Mouse (Mus musculus) adrenal gland, postnatal 10 days (tissue): ENCODE data around the gene Abcf2. TPM values are rescaled to one million over a fixed set of nuclear protein-coding genes. Genes with fewer than 3 reads are reported as not detected.
"Not testable (repeated sequence)": the region's sequence is repeated elsewhere in the genome, so short reads cannot be mapped to it uniquely, and the experiment has no call there.

Source experiments
- DNase-seq: peaks from one replicate; pipeline ENCODE4 v3.0.0; 2021; ENCODE audit warnings: mixed read lengths
- total RNA-seq, 2 experiments: library from RNA; stranded (reverse); gene quantifications; 2 replicates each; pipeline ENCODE4 v1.2.3; 2021

The Abcf2 gene
- total RNA-seq, 2 experiments from 2014 or later, result 51.0 to 53.3 TPM

DNA sequence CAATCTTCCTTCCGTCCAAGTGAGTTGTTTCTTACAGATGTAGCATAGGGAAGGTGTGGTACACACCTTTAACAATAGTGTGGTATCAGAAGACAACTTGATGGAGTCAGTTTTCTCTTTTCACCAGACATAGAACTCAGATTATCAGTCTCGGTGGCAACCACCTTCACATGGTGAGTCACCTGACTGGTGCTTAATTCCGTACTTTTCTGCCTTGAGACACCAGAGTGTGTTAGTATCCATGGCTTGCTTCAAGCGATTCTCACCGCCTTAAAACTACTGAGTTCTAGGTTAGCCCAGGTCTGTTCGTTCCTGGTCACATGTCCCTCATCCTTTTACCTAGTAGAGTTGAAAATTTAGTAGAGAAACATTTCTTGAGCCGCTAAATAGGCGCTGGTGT, 8.8 kb upstream of the Abcf2 start:
- no peak for DNase-seq

DNA sequence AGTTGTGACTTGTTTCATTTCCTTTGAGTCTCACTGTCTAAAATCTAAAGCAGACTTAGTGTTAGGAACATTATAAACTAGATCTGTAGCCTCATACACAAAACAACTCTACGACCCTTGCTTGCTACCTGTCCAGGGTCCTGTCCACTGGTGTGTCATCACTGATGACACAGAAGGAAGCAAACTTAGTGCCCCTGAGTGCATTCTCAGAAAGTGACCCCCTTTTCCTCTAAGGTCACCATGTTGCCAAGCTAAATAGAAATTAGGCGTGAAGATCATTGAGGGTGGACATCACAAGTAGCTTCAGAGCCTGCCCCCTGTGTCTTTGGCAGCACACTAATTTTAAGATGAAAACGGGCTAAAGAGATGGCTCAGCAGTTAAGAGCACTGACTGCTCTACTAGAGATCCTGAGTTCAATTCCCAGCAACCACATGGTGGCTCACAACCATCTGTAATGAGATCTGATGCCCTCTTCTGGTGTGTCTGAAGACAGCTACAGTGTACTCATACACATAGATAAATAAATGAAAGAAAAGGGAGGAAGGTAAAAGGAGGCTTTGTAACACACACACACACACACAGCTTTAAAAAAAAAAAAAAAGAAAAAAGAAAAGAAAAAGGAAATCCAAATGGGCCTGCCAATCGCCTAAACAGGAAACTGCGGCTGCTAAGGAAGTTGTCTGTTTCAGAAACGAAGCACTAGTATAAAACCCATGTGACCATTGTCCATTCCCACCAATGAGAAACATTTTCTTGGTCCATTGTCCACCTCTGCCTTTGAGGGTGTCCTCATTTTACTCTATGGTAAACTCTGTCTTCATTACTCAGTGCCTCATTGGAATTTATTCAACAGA, 1.1 kb upstream of the Abcf2 start:
- DNase-seq, result no peak

DNA sequence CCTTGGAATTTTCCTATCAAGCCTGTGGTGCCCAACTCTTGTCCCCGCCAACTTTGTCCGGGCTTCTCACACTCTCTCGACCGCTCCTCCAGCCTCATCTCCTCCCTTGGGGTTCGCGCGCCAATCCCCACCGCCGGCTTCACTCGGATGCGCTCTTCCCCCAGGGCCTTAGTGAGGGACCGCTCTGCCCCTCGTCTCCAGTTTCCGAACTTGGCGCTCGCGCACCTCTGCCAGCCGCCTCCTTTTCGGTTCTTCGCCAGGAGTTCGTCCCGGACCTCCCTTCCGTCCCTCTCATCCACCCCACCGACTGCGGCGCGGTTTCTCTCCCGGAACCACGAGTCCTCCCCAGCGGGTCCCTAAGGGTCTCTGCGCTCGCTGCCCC, 475 bp downstream of the Abcf2 start:
- no peak for DNase-seq

DNA sequence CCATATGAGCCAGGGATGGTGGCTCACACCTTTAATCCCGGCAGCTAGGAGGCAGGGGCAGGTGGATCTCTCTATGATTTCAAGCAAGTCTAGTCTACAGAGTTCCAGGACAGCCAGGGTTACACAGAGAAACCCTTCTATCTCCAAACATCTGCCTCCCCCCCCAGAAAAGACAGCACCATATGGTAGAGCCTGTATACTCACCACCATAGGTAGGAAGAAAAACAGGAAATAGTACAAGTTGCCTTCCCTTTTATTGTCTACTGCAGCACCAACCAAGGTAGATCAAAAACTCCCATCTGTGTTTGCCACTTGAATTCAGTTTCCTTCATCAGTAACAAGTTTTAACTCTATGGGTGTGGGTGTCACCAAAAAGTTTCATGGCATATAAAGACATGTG, 1.3 kb downstream of the Abcf2 start:
- no peak for DNase-seq

DNA sequence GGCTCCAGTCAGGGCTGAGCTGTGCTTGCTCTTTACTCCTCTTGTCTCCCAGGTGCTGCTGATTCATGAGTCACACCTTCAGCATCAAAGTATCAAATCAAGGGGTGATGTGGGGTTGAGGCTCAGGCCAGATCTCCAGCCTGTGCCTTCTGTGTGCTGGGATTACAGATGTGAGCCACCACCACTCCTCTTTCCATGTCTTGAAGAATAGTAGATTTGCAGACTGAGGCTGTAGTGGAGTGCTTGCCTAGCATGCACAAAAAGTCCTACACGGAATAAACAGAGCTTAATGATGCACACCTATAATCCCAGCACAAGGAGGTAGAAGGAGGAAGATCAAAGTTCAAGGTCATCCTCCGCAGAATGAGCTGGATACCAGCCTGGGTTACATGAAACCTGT, 20.6 kb downstream of the Abcf2 start, which contains the start of gene 4931409K22Rik:
Gene 4931409K22Rik, minus strand, starts transcription at position 101 of the 400 bp plus-strand sequence.
- no peak for DNase-seq

DNA sequence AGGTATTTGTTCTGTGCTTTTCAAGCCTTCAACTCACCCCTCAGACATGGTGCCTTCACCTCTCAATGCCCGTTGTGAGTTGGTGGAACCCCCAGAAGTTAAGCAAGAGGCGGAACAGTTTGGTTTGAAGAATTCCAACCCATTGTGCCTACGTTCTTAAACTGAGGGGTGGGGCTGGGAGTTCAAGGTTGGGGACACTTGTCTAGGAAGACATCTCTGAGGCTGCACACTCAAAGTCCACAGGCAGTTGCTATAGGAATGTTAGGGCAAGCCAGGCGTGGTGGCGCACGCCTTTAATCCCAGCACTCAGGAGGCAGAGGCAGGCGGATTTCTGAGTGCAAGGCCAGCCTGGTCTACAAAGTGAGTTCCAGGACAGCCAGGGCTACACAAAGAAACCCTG, 21.9 kb downstream of the Abcf2 start:
- DNase-seq, result not testable (repeated sequence)

DNA sequence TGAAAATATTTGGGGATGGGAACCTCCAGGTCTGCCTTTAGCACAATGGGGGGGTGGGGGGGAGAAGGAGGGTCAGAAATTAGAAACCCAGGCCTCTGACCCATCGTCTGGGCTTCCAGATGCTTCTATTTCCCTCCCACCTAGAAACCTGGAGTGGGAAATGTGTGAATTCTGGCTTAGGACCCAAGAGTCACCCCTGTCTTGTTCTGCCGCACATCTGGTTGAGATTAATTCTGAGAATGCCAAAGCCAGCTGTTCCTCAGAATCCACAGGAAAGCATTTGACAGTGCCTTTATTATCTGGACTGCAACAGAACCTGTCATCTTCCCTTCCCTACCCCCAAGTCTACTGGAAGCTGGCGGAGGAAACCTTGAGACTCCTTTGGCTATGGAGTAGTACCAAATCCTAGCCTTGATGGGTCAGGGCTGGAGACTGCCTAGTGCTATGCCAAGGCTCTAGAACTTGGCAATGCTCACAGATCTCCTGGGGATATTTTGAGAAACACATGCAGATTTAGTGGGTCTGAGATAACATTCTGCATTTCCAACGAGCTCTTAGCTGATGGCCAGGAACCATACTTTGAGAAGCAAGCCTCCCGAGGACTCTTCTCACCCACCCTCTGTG, 23.5 kb downstream of the Abcf2 start:
- DNase-seq, result peak; percentile 45

DNA sequence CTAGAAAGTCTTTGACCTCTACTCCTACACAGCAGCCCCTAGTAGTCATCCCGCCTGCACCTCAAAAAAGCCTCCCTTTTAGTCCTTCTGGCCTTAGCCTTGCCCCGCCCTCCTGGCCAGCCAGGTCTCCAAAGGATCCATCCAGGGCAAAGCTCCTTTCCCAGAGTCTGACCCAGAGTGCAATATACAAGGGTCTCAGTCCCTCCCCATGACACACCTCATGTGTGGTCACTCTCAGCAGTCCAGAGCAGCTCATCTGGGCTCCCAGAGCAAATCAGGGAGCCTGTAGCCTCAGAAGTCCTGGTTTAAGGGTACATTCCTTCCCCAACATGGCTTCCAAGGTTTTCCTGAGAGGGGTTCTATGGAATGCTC, 26.0 kb downstream of the Abcf2 start:
- DNase-seq, result no peak

DNA sequence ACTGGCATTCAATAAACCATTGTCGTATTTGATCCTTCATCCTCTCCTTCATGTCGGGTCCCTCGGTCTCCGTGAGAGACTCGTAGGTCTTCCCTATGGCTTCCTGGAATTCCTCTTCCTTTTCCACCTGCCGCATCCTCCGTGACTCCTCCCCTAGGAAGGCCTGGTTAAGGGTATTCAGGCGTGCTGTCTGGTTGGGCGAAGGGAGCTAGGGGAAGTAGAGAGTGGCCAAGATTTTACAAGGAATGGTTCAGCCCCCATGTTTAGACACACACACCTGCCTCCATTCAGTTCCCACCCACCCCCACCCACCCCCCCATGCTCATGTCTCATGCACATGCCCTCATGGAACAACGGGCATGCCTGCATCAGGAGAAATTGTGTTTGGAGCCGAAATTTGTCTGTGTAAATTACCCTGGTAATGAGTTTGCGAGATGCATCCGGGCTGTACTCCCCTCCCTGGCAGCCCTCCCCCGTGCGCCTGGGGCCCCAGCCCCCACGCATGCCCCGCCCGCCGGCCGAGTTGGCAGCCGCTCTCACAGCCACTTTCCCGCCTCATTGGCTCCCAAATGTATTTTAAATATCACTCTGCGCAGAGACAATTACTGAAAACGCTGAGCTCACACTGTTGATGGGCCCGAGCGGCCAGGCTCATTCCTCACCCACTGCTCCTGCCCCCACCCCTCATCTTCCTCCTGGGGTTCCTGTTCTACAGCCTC, 26.5 kb downstream of the Abcf2 start:
- peak; percentile 46 for DNase-seq

DNA sequence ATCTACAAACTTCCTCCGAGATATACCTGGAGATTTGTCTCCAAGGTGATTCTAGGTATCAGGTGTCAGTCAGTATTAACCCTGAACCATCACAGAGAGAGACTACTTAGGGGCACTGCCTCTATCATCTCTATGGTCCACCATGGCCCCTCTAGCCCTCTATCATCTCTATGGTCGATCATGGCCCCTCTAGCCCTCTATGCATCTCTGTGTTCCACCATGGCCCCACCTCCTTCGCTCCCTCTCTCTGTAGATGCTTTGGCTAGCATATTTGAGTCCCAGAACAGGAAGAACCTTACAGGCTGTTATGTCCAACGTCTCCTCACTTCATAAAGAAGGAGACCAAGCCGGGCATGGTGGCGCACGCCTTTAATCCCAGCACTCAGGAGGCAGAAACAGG, 34.6 kb downstream of the Abcf2 start:
- DNase-seq, result no peak

DNA sequence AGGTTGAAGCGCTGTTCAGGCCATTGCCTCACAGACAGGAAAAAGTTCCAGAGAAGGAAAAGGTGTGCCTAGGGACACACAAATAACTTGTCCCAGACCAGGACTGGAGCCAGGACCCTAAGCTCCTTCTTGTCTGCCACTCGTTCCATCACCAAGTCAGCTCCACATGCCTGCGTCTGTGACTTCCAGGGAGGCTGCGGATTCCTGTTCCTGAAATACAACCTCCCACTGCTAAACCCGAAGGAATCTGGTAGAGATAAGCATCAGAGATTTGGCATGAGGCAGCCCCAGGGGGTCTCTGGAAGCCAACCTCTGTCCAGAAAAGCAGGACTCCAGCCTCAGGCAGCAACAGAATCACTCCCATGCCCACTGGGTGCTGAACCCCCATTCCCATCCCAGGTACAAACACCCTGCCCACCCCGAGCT, 36.1 kb downstream of the Abcf2 start:
- no peak for DNase-seq

DNA sequence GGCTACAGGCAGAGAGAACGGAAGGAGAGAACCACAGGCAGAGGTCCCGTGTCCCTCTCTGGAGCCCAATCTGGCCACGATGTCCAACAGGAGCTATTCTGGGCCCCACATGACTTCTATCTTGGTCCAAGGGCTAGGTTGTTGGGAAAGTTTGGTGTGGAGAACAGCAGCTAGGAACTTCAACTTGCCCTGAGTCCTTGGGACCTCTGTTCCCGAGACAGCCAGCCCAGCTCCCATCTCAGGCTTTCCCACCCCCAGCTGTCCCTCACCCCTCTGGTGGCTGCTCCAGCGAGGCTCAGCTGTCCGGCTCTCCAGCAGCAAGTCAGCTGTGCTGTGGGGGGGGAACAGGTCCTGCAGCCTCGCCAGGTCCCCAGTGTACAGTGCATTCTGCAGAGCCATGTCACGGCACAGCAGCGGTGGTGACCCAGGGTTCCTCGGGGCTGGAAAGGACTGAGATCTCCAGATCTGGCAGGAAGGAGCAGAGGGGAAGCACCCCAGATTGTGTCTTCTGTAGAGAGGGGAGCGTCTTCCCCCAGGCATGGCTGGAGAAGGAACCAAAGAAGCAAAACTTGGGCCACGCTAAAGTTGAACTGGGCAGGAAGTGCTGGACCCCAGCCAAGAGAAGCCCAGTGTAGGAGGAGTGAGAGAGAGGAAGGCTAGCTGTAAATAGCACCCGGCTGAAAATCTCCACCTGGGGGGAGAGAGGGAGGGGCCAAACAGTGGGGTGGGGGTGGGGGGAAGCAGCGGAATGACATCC, 36.7 kb downstream of the Abcf2 start, which contains the start of gene Asb10:
Gene Asb10, minus strand, starts transcription at position 592 of the 757 bp plus-strand sequence.
- DNase-seq, result peak; percentile 71

DNA sequence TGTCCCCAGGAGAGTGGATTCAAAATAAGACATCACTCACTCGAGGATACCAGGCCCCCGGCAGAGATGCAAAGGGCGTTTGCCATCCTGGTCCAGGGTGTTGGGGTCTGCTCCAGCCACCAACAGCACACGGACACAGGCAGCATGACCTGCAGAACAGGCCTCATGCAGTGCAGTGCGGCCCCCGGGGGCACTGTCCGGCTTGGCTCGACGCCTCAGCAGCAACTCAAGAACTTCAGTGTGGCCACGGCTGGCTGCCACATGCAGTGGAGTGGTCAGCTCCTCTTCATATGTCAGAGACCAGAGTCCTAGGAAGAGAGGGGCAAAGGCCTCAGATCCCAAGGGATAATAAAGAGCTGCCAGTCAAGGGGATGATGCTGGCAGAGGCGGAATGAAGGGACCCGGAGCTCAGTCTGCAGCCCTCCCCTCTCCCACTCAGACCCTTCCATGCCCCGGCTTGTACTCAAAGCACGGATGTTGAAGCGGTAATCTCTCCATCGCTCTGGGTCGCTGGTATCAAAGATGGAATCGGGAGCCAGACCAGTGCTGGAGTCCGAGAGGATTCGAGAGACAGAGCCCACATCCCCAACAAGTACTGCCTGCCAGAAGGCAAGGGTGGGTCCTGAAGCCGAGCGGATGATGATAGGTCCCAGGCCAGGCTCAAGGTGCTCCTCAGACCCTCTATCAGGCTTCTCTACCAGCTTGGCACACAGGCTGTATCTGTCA, 37.5 kb downstream of the Abcf2 start:
- no peak for DNase-seq

DNA sequence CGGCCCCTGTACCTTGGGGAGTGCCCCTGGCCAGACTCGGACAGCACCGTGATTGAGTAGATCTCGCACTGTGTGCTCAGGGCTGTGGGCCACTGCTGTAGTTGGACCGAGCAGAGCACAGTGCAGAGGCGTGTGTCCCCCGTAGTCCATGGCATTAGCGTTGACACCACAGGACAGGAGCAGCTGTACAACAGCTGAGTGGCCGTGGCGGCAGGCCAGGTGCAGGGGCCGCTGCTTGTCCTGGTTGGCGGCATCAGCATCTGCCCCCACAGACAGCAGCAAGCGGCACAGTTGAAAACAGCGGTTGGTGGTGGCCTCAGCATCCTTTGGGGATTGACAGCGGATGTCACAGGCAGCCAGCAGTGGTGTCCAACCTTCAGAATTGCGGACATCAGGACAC, 39.6 kb downstream of the Abcf2 start:
- DNase-seq, result no peak

DNA sequence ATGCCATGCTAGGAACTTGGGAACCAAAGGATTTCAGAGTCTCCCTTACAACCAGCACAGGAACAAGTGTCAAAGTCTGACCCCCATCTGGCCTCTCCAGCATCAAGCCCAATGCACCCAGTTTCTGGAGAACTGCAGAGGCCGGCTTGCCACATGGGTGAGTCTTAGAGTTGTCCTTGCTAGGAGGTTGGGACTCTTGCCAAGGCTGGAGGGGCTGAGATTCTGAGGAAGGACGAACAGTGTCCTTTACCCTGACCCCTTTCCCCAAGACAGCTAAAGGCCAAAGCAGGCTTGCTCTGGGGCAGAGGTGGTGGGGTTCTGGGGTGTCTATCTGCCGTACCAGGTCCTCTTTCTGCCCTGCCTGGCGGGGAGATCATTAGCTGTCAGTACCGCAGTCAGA, 40.8 kb downstream of the Abcf2 start:
- peak; percentile 54 for DNase-seq

DNA sequence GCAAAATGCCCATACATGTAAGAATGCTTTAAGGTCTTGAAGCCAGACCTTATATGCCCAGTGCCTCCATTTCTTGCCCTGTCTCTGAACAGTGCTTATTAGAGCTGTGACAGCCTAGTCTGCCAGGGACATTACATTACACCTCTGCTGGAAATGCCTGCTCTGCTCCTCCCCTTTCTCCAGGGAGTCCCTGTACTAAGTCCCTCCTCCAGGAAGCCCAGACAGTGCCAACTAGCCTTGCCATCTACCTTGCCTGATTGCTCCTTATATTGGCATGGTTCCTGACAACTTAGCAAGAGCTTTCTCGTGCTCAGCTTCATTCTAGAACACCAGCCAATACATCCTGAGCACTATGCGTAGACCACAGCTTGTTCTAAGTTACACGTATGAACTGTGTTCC, 41.5 kb downstream of the Abcf2 start:
- peak; percentile 34 for DNase-seq

DNA sequence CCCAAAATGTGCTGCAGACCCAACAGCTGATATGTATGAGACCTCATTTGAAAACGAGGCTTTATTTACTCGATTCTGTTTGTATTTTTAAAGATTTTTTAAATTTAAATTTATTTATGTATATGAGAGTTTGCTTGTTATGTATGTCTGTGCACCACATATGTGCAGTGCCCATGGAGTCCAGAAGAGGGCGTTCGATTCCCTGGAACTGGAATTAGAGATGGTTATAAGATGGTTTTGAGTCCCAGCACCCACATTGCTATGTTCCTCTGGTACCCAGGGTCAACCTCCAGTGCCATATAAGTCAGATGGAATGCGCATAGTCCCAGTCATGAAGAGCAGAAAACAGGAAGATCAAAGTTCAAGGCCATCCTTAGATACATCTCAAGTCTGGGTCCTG, 43.0 kb downstream of the Abcf2 start:
- DNase-seq, result no peak

DNA sequence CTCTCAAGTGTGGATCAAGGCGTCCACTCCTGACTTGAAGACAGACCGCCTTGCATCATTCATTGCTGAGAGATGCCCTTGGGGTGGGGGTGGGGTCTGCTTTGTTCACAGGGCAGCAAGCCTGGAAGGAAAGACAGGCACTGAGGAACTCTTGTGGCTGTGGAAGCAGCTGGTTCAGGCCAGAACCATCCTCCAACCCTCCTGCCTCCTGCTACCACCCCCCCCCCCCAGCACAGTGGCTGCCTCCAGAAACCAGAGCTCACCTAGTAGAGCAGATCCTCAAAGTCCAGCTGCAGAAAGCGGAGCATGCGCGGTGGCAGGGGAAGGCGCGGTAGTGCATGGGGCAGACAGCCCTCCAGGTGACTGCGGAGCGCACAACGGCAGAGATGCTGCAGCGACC, 43.9 kb downstream of the Abcf2 start:
- no peak for DNase-seq

DNA sequence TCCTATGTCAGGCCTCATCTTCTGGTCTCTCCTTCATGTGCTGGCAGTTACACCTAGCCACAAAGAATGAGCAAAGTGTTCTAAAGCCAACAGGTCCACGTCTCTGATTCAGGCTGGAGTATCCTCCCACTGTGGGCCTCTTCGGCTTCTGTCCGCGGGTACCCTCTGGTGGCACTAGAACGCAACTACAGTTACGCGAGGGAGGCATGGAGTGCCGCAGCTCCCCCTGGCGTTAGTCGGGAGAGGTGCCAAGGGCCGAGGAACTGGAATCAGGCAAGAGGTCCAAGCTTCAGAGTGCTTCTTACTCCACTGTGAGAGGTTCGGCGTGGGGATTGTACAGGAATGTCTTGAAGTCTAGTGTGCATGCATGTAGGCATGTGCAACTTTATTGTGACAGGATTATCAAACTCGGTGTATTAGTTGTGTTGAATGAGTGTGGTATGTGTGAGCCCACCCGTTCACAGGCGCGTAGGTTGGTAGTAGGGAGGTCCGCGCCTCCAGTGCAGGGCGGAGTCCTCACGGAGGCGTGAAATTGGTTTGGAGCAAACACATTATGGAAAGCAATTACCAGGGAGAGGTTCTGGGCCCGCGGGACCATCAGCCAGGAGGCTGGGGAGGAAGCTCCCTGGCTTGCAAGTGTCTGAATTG, 47.1 kb downstream of the Abcf2 start:
- DNase-seq, result peak; percentile 95

DNA sequence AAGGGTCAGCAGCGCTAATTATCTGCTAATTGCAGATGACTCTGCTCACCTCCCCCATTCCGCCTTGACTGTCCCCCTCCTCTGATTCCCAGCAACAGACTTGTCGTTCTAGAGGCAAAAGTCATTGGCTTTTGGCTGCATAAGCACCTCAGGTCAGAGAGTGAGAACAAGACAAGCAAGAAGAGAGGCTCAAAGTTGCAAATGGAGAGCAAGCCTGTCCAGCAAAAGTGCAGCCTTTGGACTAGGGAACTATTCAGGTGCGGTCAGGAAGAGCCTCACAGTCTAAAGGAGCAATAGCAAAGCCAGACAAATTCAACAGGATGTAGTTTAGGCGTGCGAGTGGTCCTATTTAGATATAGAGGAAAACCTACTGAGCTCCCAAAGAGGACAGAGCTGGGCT, 49.5 kb downstream of the Abcf2 start:
- no peak for DNase-seq

DNA sequence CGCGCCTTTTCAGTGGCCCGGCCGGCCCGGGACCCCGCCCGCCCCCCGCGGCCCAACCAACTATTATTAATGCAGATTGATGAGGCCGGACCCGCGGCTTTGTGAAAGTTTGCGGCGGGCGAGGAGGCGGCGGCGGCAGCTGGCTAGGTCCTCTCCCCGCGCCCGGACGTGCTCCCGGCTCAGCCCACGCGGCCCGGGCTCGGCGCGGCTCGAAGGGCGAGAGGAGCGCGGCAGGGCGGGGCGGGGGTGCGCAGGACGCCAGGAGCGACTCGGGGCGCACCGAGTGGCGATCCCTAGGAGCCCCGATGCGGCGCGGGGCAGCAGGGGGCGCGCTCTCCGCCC, 50.4 kb downstream of the Abcf2 start, which contains the start of gene Gbx1:
Gene Gbx1, minus strand, starts transcription at position 314 of the 342 bp plus-strand sequence.
- DNase-seq, result peak; percentile 53
